Mouse (Mus musculus): ENCODE measurements at regions not wholly inside any gene's neighbourhood (a gene's known extent, or its start where the extent isn't known, plus 50 kb on each side); places are given as distances from the start of the nearest gene placed in this dataset.
"Not testable (repeated sequence)": the region's sequence is repeated elsewhere in the genome, so short reads cannot be mapped to it uniquely, and the experiment has no call there.

DNA sequence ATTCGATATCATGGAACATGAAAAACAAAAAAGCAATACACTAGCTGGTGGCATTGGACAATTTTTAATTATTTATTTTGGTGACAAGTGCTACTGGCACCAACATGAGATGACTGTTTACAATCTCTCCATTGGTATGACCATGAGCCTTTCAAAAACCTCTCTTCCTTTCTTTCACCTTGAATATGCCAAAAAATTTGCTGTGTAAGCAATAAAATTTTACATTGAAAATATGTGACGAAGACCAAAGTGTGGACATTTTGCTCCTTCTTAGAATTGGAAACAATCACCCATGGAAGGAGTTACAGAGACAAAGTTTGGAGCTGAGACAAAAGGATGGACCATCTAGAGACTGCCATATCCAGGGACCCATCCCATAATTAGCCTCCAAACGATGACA lies 83.4 kb upstream of the Gm49339 start:
- not testable (repeated sequence) for DNase-seq

DNA sequence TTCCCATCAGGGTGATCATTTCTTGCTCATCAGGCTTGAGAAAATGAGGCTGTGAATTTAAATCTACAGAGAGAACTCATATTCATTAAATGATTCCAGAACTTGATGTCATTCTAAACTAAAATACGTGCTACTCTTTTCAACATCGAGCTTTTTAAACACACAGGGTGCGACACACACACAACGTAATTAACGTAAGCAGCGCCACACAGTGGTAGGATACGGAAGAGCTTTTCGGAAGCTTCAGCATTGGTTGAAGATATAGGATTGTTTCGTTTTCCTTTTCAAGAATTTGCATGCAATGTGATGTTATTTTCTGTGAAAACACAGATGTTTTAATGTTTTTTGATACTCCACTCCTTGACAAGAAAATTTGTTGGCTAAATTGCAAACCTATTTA lies 75.3 kb upstream of the Gm49339 start:
- DNase-seq = peak; percentile 24

DNA sequence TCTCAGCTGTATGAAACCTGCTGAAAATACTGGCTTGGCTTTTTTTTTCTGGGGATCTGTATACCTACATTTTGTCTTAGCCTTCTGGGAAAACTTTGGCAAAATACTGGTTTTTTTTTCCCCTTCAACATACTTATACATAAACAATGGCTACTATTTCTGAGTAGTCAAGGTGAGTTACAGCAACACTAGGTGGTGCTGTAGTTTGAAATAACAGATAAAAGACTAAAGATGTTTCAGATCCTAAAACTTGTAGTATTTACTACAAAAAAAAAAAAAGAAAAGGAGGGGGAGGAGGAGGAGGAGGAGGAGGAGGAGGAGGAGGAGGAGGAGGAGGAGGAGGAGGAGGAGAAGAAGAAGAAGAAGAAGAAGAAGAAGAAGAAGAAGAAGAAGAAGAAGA lies 67.6 kb upstream of the Gm49339 start:
- no peak for DNase-seq

DNA sequence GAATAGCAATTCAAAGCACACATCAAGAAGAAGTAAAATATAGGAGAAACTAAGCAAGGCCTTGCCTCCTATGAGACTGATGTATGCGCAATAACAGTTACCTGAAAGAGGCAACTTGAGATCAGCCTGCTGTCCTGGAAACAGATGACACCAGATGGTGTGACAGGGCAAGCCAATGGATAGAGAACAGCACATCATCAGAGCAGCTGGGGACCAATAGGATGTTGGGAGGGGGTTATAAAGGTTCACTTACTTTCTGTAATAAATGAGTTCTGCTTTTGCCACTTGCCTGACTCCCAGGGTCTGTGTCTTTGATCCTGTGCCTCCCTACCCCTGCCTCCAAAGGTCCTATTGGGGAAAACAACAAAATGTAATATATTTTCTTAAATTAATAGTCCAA lies 65.9 kb upstream of the Gm49339 start:
- no peak for DNase-seq

DNA sequence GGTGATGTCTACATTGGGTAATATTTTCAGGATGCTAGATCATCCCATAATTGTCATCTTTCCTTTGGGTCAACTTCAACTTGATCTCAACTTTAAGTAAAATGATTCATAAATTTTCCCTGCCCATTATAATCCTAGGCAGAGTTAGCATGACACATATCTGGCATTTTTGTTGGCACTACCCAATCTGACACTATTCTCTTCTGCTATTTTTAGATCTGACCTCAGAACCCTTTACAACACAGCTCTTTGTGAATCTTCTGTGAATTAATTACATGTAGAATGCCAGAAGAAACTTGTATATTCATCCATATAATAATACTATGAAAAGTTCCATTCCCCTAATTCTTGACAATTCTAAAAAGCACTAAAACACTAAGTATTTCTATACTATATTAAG lies 63.7 kb upstream of the Gm49339 start:
- DNase-seq = no peak

DNA sequence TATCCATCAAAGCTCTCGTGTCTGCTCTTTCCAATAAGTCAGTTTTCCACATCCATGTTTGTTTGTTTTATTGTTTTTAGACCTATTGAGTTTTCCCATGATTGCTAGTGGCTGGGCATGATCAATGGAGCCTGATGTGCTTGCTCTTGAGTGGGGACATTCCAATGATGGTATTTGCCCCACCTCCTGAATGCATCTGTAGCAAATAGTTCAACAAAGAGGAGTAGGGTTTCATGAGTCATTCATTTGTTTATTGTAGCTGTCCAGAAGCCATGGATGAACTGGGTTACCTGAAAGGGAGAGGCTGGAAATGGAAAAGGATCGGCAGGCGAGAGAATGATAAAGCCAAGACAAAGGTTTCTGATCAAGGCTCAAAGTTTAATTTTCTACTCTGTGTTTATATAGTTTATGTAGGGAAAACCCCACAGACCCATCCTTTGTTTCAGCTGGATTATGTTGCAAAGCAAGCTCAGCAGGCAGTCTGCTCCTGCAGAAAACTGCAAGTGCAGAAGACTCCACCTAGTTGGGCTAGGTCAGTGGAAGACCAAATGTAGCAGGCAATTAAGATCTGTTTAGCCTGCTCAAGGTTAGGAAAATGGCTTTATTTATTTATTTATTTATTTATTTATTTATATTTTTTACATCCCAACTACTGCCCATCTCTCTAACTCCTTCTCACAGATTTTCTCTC lies 63.0 kb upstream of the Gm49339 start:
- no peak for DNase-seq

DNA sequence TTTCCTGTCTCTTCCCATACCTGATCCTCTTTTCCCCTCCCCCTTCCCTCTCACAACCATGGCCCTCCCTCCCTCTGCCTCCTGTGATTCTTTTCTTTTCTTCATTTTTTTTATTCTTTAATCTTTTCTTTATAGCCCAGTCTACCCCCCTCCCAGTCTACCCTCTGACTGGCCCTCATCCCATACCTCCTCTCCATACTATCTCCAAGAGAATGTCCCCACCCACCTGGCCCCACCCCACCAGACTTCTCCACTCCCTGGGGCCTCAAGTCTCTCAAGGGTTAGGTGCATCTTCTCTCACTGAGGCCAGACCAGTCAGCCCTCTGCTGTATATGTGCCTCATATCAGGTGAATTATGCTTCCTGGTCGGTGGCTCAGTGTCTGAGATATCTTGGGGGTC lies 61.9 kb upstream of the Gm49339 start:
- no peak for DNase-seq

DNA sequence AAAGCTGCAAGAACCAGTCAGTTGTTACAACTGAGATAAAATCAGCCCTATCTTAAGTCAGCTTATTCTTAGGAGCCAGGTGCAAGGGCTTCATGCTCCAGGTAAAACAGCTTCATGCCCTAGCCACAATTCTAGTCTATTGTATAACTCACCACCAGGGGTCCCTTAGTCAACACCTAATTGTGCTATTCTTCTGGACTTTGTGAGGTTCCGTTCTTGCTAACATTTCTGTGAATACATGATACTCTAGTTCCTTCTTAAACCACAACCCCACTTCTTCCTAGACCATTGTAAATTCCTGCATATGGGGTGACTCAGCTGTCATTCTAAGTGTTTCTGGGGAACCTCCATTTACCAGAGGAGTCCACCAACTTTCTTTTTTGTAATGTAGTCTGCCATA lies 57.9 kb upstream of the Gm49339 start:
- DNase-seq = no peak

Data from cerebellum, adult 9-10 months (tissue).